Mouse (Mus musculus) testis, adult 2 months (tissue): ENCODE results near the gene Psmc3ip. TPM values are rescaled to one million over a fixed set of nuclear protein-coding genes. Genes with fewer than 3 reads are reported as not detected.

Source experiments
- H3K27ac ChIP-seq: fragments of 200-500 bp; 2 replicates; pipeline ENCODE4 v1.5.1; 2012; ENCODE audit warnings: low read depth, low read length; ENCODE audit not compliant: control insufficient read depth, insufficient read depth
- H3K27me3 ChIP-seq: fragments of 200-500 bp; 2 replicates; pipeline ENCODE4 v1.6.1; 2012; ENCODE audit warnings: mild to moderate bottlenecking, low read length, moderate library complexity; ENCODE audit not compliant: control insufficient read depth, insufficient read depth
- H3K36me3 ChIP-seq: fragments of 200-500 bp; 2 replicates; pipeline ENCODE4 v1.6.1; 2012; ENCODE audit warnings: mild to moderate bottlenecking, low read length; ENCODE audit not compliant: control insufficient read depth, insufficient read depth
- H3K4me1 ChIP-seq: fragments of 200-500 bp; 2 replicates; pipeline ENCODE4 v1.6.1; 2012; ENCODE audit warnings: low read length; ENCODE audit not compliant: control insufficient read depth, insufficient read depth
- H3K4me3 ChIP-seq: fragments of 200-500 bp; 2 replicates; pipeline ENCODE4 v1.5.1; 2012; ENCODE audit warnings: low read depth, mild to moderate bottlenecking, low read length, moderate library complexity, mixed read lengths; ENCODE audit not compliant: control insufficient read depth
- CTCF ChIP-seq: fragments of 200-500 bp; IDR thresholded peaks from 2 replicates; pipeline ENCODE4 v1.5.1; 2012; ENCODE audit warnings: low read depth, mild to moderate bottlenecking, inconsistent platforms, low read length, moderate library complexity; ENCODE audit not compliant: control insufficient read depth, insufficient read depth, insufficient replicate concordance
- POLR2A ChIP-seq: fragments of 200-500 bp; IDR thresholded peaks from 2 replicates; pipeline ENCODE4 v1.6.1; 2012; ENCODE audit warnings: low read depth, mild to moderate bottlenecking, inconsistent platforms, low read length, moderate library complexity; ENCODE audit not compliant: control insufficient read depth
- polyA plus RNA-seq: library from polyadenylated mRNA; depleted of rRNA; stranded (reverse); fragments of >200 nt; gene quantifications from 2 replicates; pipeline ENCODE4 v1.2.3, GENCODE M21; 2012

Gene Psmc3ip
- polyA plus RNA-seq, 1 experiment, result 77.6 TPM

DNA sequence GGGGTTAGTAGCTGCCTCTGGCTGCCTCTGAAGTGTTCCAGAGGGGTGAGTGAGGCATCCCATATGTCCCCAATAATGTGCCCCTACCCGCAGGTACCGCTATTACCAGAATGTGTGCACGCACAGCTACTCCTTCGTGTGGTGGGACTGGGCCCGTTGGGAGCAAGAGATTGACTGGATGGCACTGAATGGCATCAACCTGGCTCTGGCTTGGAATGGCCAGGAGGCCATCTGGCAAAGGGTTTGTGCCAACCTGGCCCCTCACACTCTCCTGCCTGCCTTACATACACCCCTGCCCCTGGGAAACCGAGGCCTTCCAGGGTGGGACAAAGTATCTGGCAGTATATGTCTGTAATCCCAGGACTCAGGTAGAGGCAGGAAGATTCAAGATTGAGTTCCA is 24.2 kb downstream of the Psmc3ip start:
- no peaks in the 10 kb centered on the region for H3K27me3 ChIP-seq

DNA sequence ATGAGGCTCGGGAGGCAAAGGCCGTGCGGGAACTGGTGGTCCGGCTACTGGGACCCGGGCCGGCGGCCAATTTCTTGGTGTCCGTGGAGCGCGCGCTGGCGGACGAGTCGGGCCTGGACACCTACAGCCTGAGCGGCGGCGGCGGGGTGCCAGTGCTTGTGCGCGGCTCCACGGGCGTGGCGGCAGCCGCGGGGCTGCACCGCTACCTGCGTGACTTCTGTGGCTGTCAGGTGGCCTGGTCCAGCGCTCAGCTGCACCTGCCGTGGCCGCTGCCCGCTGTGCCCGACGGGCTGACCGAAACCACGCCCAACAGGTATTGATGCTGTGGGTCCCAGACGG is 25.1 kb downstream of the Psmc3ip start:
- H3K4me1 ChIP-seq, result peaks cover 18% of the 10 kb centered on the region
- peak overlapping the region; percentile 72 for H3K27ac ChIP-seq
- no peaks in the 10 kb centered on the region for H3K27me3 ChIP-seq
- no peaks in the 10 kb centered on the region for H3K36me3 ChIP-seq
- peak overlapping the region; percentile 92 for H3K4me3 ChIP-seq
- no peak for TF ChIP-seq POLR2A
- TF ChIP-seq CTCF, result no peak

More for the DNA sequence above, 24.2 kb downstream of the Psmc3ip start:
- H3K36me3 ChIP-seq, result no peaks in the 10 kb centered on the region
- no peak for TF ChIP-seq POLR2A
- no peak for TF ChIP-seq CTCF
- H3K4me1 ChIP-seq, result peaks cover 15% of the 10 kb centered on the region
- no peak overlapping the region for H3K27ac ChIP-seq
- H3K4me3 ChIP-seq, result no peak overlapping the region

DNA sequence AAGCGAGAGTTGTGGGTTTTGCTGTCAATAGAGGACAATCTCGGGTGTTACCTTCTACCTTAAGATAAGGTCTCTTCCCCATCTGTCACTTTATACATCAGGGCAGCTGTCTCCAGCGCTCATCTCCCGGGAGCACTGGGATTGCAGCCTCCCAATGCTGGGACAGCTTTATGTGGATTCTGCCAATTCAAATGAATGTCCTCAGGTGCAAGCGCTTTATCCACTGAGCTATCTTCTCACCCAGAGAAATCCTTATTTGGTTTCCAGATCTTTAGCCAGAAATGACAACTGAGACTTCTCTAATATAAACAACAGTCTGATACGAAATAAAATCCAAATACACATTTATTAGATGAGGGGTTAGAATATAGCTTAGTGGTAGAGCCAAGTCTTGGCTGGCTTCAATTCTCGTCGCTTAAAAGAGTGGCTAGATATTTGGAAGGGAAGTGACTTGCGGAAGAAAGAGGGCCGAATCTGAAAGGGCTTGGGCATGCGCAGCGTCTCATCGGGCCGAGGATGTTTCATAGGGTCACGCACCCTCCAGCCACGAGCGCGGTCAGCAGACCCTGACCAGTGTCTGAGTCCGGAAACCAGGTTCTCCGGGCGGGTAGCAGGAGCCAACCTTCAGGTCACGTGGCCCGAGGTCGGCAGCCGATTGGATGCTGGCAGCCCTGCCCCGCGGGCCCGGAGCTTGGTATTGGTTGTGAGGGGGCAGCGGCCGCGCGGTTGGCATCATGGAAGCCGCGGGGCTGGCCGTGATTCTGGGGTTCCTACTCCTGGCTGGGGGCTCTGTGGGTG is 25.6 kb downstream of the Psmc3ip start, which contains the start of gene Naglu:
Gene Naglu (plus strand): TSS at position 622 of the 798 bp plus-strand sequence.
- Histone ChIP-seq H3K36me3 (no peaks in the 10 kb centered on the region), H3K4me3 (peak within 1 kb of the TSS; percentile 92), H3K27ac (peak within 1 kb of the TSS; percentile 72), H3K4me1 (peaks cover 18% of the 10 kb centered on the region), H3K27me3 (no peaks in the 10 kb centered on the region)
- TF ChIP-seq POLR2A (peak; percentile 62), CTCF (no peak)

DNA sequence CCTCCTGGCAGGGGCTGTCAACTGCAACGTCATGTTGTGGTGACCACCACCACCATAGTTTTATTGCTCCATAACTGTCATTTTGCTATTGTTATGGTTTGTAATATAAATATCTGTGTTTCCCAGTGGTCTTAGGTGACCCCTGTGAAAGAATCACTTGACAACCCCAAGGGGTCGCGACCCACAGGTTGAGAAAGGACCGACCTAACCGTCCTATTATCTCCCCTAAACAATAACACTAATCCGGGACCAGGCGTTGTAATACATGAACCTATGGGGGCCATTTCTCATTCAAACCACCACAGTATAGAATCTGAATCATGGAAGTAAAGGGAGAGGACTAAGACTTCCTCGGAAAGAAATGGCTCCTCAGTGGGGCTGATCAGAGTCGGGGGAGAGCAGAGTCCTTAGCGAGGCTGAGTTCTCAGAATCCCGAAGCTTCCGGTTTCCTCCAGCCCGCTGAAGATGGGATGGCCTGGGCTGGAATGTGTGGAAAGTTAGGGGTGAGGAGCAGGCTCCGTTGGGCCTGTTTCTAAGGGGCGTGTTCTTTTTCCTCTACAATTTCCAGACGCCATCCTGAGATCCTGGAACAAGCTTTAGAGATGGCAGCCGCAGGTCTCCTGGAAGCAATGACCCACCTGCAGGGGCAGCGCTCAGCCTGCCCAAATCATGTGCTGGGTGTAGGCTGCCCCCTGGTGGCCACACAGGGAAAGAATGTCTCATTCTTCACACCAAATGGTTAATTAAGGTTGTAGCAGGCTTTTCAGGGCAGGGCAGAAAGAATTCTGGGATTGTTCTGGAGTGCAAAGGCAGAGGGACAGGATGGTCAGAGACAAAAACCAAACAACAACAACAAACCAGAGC is 28.5 kb downstream of the Psmc3ip start:
- Histone ChIP-seq H3K27me3 (no peaks in the 10 kb centered on the region), H3K4me1 (peaks cover 22% of the 10 kb centered on the region), H3K36me3 (no peaks in the 10 kb centered on the region), H3K27ac (peak overlapping the region; percentile 40), H3K4me3 (peak overlapping the region; percentile 65)
- TF ChIP-seq CTCF (peak; percentile 94), POLR2A (peak; percentile 45; the same call in 1 of the 2 replicates)

DNA sequence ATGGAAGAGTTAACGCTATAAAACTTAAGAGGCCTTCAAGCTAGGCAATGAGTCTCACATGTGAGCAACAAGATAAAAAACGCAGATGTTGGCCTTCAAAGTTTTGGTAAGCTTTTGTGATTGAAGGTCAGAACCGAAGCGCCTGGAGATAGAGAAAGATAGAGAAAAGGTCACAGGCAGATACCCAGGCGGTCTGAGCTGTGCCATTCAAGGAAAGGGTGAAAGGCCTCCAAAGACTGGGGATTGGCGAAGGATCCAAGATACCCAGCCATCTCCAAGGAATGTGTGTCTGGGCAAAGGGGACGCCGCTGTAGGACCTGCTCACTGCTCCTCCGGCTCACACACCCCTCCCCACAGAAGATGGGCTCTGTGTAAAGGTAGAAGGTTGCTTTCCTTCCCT is 30.2 kb downstream of the Psmc3ip start:
- H3K36me3 ChIP-seq, result no peaks in the 10 kb centered on the region
- TF ChIP-seq CTCF (no peak), POLR2A (no peak)
- no peaks in the 10 kb centered on the region for H3K27me3 ChIP-seq
- H3K4me1 ChIP-seq, result peaks cover 14% of the 10 kb centered on the region
- peak overlapping the region; percentile 82 for H3K27ac ChIP-seq
- H3K4me3 ChIP-seq, result no peak overlapping the region

DNA sequence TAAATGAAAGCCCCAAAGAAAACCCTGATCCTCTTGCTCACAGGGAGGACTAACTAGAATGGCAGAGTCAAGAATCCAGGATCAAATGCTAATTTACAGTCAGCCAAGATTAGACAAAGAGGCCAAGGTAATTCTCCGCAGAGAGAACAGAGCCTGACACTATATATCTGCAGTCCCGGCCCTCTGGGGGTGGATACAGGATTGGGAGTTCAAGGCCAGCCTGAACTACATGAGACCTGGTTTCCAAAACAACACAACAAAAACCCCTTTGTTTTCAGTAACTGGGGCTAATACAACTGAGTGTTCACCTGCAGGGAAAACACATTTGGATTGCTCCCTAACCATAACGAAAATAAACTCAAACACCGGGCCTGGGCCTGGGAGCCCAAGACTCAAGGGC is 30.8 kb downstream of the Psmc3ip start:
- H3K4me1 ChIP-seq, result peaks cover 16% of the 10 kb centered on the region
- no peaks in the 10 kb centered on the region for H3K27me3 ChIP-seq
- H3K36me3 ChIP-seq, result no peaks in the 10 kb centered on the region
- no peak overlapping the region for H3K4me3 ChIP-seq
- TF ChIP-seq CTCF (no peak), POLR2A (no peak)
- H3K27ac ChIP-seq, result peak overlapping the region; percentile 76
